Mouse (Mus musculus) neural tube, embryonic 12.5 days (tissue): Measurements from ENCODE around the gene Hspb3. TPM values are rescaled to one million over a fixed set of nuclear protein-coding genes. Genes with fewer than 3 reads are reported as not detected.

Experiments
- ATAC-seq: fragments of 200-750 bp; cut with Nextera tagmentation; 2 replicates; pipeline ENCODE4 v1.8.0; 2017; ENCODE audit warnings: low read depth, mild to moderate bottlenecking, moderate TSS enrichment, moderate library complexity; ENCODE audit not compliant: low FRiP score
- H3K27ac ChIP-seq: fragments of 300-500 bp; sonication (generic); 2 replicates; pipeline ENCODE4 v1.5.1; 2016
- H3K27me3 ChIP-seq: fragments of 300-500 bp; sonication (generic); replicated peaks from 2 replicates; pipeline ENCODE4 v1.6.1; 2016; ENCODE audit warnings: mild to moderate bottlenecking
- H3K36me3 ChIP-seq: fragments of 300-500 bp; sonication (generic); 2 replicates; pipeline ENCODE4 v1.6.1; 2016; ENCODE audit warnings: mild to moderate bottlenecking
- H3K4me1 ChIP-seq: fragments of 300-500 bp; sonication (generic); 2 replicates; pipeline ENCODE4 v1.6.1; 2016
- H3K4me2 ChIP-seq: fragments of 300-500 bp; sonication (generic); replicated peaks from 2 replicates; pipeline ENCODE4 v1.6.1; 2016; ENCODE audit warnings: mild to moderate bottlenecking
- H3K4me3 ChIP-seq: fragments of 300-500 bp; sonication (generic); 2 replicates; pipeline ENCODE4 v1.5.1; 2016
- H3K9ac ChIP-seq: fragments of 300-500 bp; sonication (generic); 2 replicates; pipeline ENCODE4 v1.6.1; 2016; ENCODE audit warnings: mild to moderate bottlenecking
- H3K9me3 ChIP-seq: fragments of 300-500 bp; sonication (generic); 2 replicates; pipeline ENCODE4 v1.6.1; 2016; ENCODE audit warnings: mild to moderate bottlenecking
- WGBS: fragments of 180-500 bp; shearing (Covaris S2); methylation state at CpG from one replicate; pipeline ENCODE4 v1.1.7; 2016; 5-methylcytosine and 5-hydroxymethylcytosine counted together
- polyA plus RNA-seq: library from polyadenylated mRNA; unstranded; fragments of >200 nt; fragmentation: Nextera tagmentation; extraction: Ambion mirVana; gene quantifications from 2 replicates; pipeline ENCODE4 v1.2.1, GENCODE M21; 2016

Gene Hspb3
- polyA plus RNA-seq, 1 experiment from 2014 or later = 1.0 TPM

DNA sequence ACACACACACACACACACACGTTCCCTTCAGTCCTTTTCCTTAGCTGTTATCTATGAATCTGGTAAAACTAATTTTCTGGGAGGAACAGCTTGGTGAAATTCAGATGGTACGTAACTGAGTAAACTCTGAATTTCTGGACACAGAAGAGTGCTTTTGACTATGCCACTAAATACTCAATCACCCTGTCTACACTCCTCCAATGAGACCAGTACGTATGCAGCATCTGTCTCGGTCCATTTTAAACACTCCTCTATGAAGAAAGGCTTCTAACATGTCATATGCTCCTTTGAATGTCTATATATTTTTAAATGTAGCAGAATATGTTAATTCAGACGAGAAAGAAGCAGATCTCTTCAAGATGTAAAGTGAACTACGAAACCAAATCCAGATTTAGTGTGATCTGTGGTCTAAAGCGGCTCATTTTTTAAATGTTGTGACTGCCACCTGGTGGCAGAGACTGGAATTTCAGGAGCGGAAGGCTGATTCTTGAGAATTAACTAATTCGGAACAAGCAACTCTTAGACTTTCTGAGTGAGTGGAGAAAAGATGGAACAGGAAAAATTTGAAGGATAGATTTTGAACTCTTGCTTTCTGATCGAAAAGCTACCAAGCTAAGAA, 6.1 kb upstream of the Hspb3 start:
- H3K4me3 ChIP-seq = no peak overlapping the region
- H3K9me3 ChIP-seq = no peaks in the 10 kb centered on the region
- no peaks in the 10 kb centered on the region for H3K27me3 ChIP-seq
- no peaks in the 10 kb centered on the region for H3K36me3 ChIP-seq
- no peak for ATAC-seq
- H3K9ac ChIP-seq = no peak overlapping the region
- no peaks in the 10 kb centered on the region for H3K4me1 ChIP-seq
- H3K4me2 ChIP-seq = no peak overlapping the region
- no peak overlapping the region for H3K27ac ChIP-seq
- WGBS = 45% methylated on average over 10 of the region's 10 CpGs

DNA sequence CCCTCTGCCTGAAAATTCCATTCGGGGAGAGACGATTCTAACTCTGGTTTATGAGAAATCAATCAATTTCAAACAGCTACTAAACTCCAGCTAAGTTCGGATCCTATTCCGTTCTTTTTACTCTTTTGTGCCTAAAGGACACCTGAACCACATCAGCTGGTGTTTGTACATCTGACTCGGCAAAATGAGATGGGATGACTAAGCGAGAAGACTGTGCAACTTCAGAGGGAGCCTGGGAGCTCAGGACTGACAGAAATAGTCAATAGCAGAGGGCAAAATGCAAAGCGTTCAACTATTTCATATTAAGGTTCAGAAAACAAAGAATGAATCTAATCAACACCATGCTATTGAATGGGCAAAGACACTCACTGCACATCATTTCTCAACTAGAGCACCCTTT, 407 bp upstream of the Hspb3 start:
- H3K9ac ChIP-seq = no peak overlapping the region
- H3K4me3 ChIP-seq = no peak overlapping the region
- peak overlapping the region; percentile 23; the same call in 1 of the 2 replicates for H3K4me2 ChIP-seq
- H3K27me3 ChIP-seq = no peaks in the 10 kb centered on the region
- no peak overlapping the region for H3K27ac ChIP-seq
- H3K4me1 ChIP-seq = peaks cover 8% of the 10 kb centered on the region
- WGBS = 70% methylated on average over 7 of the region's 7 CpGs
- no peaks in the 10 kb centered on the region for H3K36me3 ChIP-seq
- no peaks in the 10 kb centered on the region for H3K9me3 ChIP-seq
- ATAC-seq = no peak

DNA sequence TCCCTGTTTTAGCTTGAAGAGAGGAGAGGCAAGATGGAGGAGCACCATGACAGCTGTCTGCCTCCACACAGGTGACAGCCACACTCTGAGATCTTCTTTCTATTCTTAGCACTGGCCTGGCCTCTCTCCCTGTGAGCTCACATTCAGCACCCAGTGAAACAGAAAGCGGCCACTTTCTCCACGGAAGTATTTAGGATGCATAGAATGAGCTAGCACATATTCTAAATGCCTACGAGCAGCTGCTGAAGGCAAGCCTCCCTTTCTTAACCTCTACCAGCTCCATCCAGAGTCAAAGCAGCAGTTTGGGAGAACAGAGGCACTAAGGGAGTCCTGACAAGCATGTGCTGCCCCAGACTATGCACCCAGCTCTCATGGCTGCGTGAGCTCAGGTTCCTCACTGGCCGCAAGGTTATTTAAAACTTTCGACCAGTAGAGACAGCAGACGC, 1.6 kb downstream of the Hspb3 start:
- Histone ChIP-seq H3K9ac (no peak overlapping the region), H3K27ac (no peak overlapping the region), H3K36me3 (no peaks in the 10 kb centered on the region), H3K27me3 (no peaks in the 10 kb centered on the region), H3K4me3 (no peak overlapping the region), H3K4me2 (no peak overlapping the region), H3K4me1 (peaks cover 8% of the 10 kb centered on the region), H3K9me3 (no peaks in the 10 kb centered on the region)
- 80% methylated on average over 7 of the region's 7 CpGs for WGBS
- no peak for ATAC-seq

DNA sequence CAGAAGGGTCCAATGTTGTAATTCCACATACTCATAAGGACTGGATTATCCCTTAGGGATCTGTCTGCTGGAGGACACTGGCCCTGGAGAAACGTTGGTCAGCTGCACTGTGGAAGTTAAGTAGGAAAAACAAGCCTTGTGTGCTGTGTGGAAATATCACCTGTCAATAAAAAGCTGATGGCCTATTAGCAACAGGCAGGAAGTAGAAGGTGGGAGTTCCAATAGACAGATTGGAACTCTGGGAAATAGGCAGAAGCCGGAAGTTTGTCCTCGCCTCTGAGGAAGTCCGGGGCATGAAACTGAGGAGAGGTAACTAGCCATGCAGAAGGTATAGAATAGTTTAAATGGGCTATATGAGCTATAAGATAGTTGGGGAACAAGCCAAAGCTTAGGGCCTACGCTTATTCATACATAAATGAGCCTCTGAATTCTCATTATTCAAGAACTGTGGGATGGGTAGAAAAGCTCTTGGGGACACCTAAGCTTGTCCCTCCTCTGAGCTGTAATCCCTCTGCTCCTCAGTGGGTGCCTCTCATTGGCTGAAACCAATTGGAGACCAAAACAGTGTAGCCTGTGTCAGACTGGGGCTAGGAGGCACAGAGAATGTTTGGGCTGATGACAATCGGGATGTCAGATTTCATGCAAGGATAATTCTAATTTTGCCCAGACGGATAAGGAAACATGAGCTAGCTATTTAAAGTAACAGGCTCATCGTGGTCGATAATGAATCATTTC, 2.7 kb downstream of the Hspb3 start:
- no peak overlapping the region for H3K4me2 ChIP-seq
- no peaks in the 10 kb centered on the region for H3K27me3 ChIP-seq
- H3K4me3 ChIP-seq = no peak overlapping the region
- ATAC-seq = no peak
- H3K27ac ChIP-seq = no peak overlapping the region
- no peaks in the 10 kb centered on the region for H3K36me3 ChIP-seq
- no peaks in the 10 kb centered on the region for H3K9me3 ChIP-seq
- 86% methylated on average over 9 of the region's 9 CpGs for WGBS
- H3K4me1 ChIP-seq = peaks cover 8% of the 10 kb centered on the region
- no peak overlapping the region for H3K9ac ChIP-seq

DNA sequence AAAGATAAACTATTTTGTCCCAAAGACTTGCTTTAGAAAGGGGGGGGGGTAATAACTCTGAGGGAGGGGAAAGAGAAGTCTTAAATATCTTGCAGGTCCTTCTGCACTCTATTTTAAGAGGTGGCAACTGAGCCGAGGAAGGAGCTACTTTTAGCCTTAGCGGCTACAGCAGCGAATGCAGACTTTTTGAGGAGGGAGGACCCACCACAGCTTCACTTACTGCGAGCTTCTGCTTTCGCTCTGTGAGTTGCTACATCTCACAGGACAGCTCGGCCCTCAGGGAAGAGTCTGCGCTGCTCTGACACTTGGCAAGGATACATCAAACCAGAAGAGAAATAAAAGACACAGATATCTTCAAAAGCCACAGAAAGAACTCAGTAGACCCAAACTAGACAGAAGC, 6.3 kb downstream of the Hspb3 start:
- Histone ChIP-seq H3K4me3 (no peak overlapping the region), H3K9me3 (no peaks in the 10 kb centered on the region), H3K36me3 (no peaks in the 10 kb centered on the region), H3K4me1 (no peaks in the 10 kb centered on the region), H3K4me2 (no peak overlapping the region), H3K27ac (no peak overlapping the region), H3K27me3 (no peaks in the 10 kb centered on the region), H3K9ac (no peak overlapping the region)
- WGBS = 80% methylated on average over 7 of the region's 7 CpGs
- ATAC-seq = no peak

DNA sequence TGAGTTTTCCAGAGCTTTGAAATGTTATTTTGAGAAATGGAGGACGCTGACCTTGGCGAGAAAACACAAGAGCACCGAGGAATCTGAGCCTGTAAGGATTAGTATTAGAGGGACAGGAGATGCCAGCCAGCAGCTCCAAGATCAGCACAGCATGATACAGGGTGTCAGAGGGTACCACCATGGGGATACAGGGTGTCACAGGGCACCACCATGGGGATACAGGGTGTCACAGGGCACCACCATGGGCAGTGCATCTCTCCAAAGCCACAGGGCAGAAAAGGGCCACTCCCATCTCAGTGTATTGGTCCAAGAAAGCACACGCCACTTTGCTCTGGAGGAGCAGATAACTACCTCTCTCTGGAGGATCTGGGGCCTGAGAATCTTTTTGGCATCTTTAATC, 6.8 kb downstream of the Hspb3 start:
- no peaks in the 10 kb centered on the region for H3K36me3 ChIP-seq
- H3K4me3 ChIP-seq = no peak overlapping the region
- no peak for ATAC-seq

DNA sequence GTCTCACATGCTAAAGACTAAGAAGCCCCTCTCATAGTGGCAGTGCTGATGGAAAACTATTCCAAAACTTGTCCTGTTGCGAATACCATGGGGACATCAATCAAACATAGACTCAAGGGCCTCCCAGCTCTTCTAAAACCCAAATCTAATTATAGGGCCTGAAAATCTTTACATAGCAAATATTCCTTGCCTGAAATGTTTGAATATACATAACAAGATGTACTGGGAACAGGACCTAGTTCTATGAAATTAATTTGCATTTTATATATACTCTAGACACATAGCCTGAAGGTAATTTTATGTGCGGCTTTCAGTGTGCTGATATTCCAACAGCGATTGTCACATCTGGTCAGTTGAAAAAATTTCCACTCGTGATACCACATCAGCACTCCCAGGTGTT, 8.0 kb downstream of the Hspb3 start:
- H3K4me2 ChIP-seq = no peak overlapping the region
- no peak overlapping the region for H3K27ac ChIP-seq
- WGBS = 91% methylated on average over 4 of the region's 4 CpGs
- no peaks in the 10 kb centered on the region for H3K4me1 ChIP-seq
- H3K9ac ChIP-seq = no peak overlapping the region
- no peaks in the 10 kb centered on the region for H3K27me3 ChIP-seq
- no peaks in the 10 kb centered on the region for H3K9me3 ChIP-seq
- H3K36me3 ChIP-seq = no peaks in the 10 kb centered on the region
- ATAC-seq = no peak
- no peak overlapping the region for H3K4me3 ChIP-seq

More for the DNA sequence above, 6.8 kb downstream of the Hspb3 start:
- WGBS = 92% methylated on average over 4 of the region's 4 CpGs
- Histone ChIP-seq H3K4me1 (no peaks in the 10 kb centered on the region), H3K9me3 (no peaks in the 10 kb centered on the region), H3K27ac (no peak overlapping the region), H3K27me3 (no peaks in the 10 kb centered on the region), H3K4me2 (no peak overlapping the region), H3K9ac (no peak overlapping the region)

DNA sequence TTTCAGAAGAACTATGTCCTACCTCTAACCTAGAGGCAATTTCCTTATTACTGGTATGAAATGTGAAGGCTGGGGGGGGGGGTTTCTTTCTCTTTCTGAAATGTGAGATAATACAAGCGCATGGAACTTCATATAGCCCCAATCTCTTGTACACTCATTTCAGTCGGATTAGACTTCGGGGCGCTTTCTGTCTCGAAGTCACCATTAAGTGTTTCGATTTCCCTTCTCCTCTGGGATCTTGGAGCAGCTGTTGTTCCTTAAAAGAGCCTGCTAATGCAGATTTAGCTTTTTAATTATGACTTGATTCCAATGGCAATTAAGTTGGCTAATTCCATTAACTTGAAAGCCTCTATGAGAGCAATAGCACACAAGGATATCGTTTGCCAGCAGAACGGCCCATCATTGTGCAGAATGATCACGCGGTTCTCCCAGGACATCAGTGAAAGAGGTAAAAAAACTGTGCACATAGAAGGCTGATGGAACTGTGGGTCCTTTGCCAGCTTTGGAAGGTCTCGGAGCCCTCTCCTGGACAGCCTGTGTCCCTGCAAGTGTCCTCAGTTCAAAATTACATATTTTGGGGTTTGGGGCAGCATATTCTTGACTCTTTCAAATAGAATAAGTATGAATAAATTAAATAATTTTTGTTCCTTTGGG, 22.4 kb downstream of the Hspb3 start:
- no peak for ATAC-seq
- Histone ChIP-seq H3K36me3 (no peaks in the 10 kb centered on the region), H3K4me1 (no peaks in the 10 kb centered on the region), H3K4me3 (no peak overlapping the region), H3K27me3 (no peaks in the 10 kb centered on the region), H3K27ac (no peak overlapping the region), H3K9ac (no peak overlapping the region), H3K9me3 (no peaks in the 10 kb centered on the region), H3K4me2 (no peak overlapping the region)
- WGBS = 69% methylated on average over 11 of the region's 11 CpGs

DNA sequence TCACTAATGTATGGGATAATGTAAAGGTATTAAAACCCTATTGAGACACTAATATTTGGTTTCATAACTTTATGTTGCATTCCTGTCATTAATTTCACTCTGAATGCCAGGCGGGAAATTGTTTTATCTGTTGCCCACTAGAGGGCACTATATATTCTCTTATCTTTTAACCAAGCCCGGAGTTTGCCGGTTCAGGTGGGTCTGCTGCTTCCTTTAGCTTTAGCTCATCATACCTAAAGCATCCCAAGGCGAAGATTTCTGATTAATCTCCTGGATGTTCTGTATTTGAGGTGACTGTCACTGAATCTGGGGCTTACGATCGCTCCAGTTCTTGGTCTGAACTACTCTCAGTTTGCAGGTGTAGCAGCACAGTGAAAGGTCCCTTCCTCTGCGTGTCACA, 24.6 kb downstream of the Hspb3 start:
- Histone ChIP-seq H3K4me1 (no peaks in the 10 kb centered on the region), H3K36me3 (no peaks in the 10 kb centered on the region), H3K9ac (no peak overlapping the region), H3K9me3 (no peaks in the 10 kb centered on the region), H3K4me2 (0 out of 2 replicates have a peak overlapping the region, but pooled peaks have one; percentile 7), H3K4me3 (no peak overlapping the region), H3K27ac (no peak overlapping the region), H3K27me3 (no peaks in the 10 kb centered on the region)
- WGBS = 32% methylated on average over 7 of the region's 7 CpGs
- ATAC-seq = no peak

DNA sequence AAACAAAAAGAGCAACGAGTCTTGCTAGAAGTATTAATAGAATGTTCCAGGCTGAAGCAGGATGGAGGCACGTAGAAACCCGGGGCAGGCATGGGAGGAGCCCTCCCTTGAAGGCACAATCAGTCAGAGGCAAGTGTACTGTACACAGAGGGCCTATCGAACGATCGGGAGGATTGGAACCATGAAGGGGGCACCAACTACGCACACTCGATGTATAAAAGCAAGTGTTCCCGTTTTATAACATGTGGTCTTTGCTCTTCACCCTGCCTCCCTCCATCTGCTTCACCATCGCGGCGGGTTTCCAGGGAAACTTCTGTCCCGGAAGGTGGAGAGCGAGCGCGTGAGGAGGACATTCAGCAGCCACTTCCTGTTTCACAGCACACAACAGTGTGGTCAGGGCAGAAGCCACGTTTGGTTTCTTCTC, 27.7 kb downstream of the Hspb3 start:
- ATAC-seq = no peak
- Histone ChIP-seq H3K4me3 (no peak overlapping the region), H3K9me3 (no peaks in the 10 kb centered on the region), H3K27ac (no peak overlapping the region), H3K27me3 (no peaks in the 10 kb centered on the region), H3K4me1 (no peaks in the 10 kb centered on the region), H3K4me2 (no peak overlapping the region), H3K36me3 (no peaks in the 10 kb centered on the region), H3K9ac (no peak overlapping the region)
- 90% methylated on average over 17 of the region's 17 CpGs for WGBS

DNA sequence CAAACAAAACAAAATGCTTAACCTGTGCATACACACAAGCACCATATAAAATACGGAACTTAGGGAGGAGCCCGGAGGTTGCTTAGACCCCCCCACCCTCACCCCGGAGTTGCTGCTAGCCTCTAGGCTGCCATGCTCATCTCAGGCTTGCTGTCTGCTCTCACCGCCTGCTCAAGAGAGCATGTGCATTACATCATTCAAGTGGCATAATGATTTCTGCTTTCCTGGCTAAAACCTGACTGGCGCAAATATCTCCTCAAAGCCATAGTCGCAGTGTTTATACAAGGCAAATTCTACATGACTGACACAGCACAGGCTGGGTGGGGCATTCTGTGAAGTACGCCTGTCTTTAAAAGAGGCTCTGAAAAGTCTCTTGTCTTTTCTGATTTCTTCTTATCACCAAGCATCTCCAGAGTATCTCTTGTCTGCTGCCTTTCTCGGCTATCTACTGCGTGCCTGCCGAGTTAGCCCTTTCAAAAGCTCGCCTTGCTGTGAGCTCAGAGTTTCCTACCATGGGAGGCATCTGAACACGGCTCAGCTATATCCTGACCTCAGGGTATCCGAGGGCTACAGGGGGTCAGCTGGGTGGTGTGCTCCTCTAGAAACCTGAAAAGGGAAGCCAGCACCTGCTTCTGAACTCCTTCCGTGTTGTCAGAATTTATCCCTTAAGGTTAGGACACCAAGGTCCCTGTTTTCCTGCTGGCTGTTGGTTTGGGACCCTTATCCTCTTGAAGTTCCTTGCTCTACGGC, 28.6 kb downstream of the Hspb3 start:
- no peaks in the 10 kb centered on the region for H3K27me3 ChIP-seq
- H3K4me3 ChIP-seq = no peak overlapping the region
- H3K9ac ChIP-seq = no peak overlapping the region
- no peaks in the 10 kb centered on the region for H3K36me3 ChIP-seq
- 89% methylated on average over 15 of the region's 15 CpGs for WGBS
- no peak for ATAC-seq
- H3K9me3 ChIP-seq = no peaks in the 10 kb centered on the region
- no peak overlapping the region for H3K27ac ChIP-seq
- H3K4me2 ChIP-seq = no peak overlapping the region
- H3K4me1 ChIP-seq = no peaks in the 10 kb centered on the region

DNA sequence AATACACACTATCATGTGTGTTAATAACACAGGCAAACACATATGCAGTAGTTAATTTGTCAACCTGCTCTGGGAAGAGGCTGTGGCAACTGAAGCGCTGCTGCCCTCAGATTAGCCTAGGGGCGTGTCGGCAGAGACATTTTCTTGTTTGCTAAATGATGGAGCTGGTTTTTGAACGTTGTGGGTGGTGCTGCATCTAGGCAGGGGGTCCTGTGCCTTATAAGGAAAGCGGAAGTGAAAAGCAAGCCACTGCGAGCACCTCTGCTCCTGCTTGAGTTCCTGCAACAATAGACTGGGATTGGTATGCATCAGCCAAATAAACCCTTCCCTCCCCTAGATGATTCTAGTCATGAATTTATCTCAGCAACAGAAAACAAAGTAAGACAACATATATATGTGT, 31.0 kb downstream of the Hspb3 start:
- no peaks in the 10 kb centered on the region for H3K36me3 ChIP-seq
- no peak overlapping the region for H3K4me3 ChIP-seq
- no peaks in the 10 kb centered on the region for H3K27me3 ChIP-seq
- no peak overlapping the region for H3K27ac ChIP-seq
- H3K4me2 ChIP-seq = no peak overlapping the region
- H3K9ac ChIP-seq = no peak overlapping the region
- 49% methylated on average over 6 of the region's 6 CpGs for WGBS
- no peak for ATAC-seq
- H3K9me3 ChIP-seq = no peaks in the 10 kb centered on the region
- H3K4me1 ChIP-seq = no peaks in the 10 kb centered on the region
